Mouse (Mus musculus) intestine, embryonic 14.5 days (tissue): ENCODE results near the gene Stambpl1. TPM values are rescaled to one million over a fixed set of nuclear protein-coding genes. Genes with fewer than 3 reads are reported as not detected.

ENCODE experiments used
- ATAC-seq: fragments of 200-750 bp; cut with Nextera tagmentation; replicated peaks from 2 replicates; pipeline ENCODE4 v1.8.0; 2017; ENCODE audit warnings: low read depth, moderate number of reproducible peaks, moderate TSS enrichment, moderate library complexity; ENCODE audit not compliant: low FRiP score, low TSS enrichment
- DNase-seq: peaks from one replicate; pipeline ENCODE4 v3.0.0-alpha.2; 2018; ENCODE audit warnings: low spot score
- H3K27ac ChIP-seq: fragments of 300-500 bp; sonication (generic); 2 replicates; pipeline ENCODE4 v1.5.1; 2014; ENCODE audit warnings: low read depth, mild to moderate bottlenecking, control low read depth
- H3K27me3 ChIP-seq: fragments of 300-500 bp; sonication (generic); replicated peaks from 2 replicates; pipeline ENCODE4 v1.6.1; 2014; ENCODE audit warnings: low read length, control low read depth; ENCODE audit not compliant: control insufficient read depth, insufficient read depth
- H3K36me3 ChIP-seq: fragments of 300-500 bp; sonication (generic); 2 replicates; pipeline ENCODE4 v1.6.1; 2014; ENCODE audit warnings: low read length, control low read depth; ENCODE audit not compliant: control insufficient read depth, insufficient read depth
- H3K4me1 ChIP-seq: fragments of 300-500 bp; sonication (generic); replicated peaks from 2 replicates; pipeline ENCODE4 v1.6.1; 2014; ENCODE audit warnings: low read length, control low read depth, mixed read lengths; ENCODE audit not compliant: control insufficient read depth, insufficient read depth
- H3K4me2 ChIP-seq: fragments of 300-500 bp; sonication (generic); 2 replicates; pipeline ENCODE4 v1.6.1; 2014; ENCODE audit warnings: low read length
- H3K4me3 ChIP-seq: fragments of 300-500 bp; sonication (generic); 2 replicates; pipeline ENCODE4 v1.5.1; 2014; ENCODE audit warnings: low read depth, low read length, control low read depth, mixed read lengths
- H3K9ac ChIP-seq: fragments of 300-500 bp; sonication (generic); 2 replicates; pipeline ENCODE4 v1.6.1; 2014; ENCODE audit warnings: mild to moderate bottlenecking, low read length
- H3K9me3 ChIP-seq: fragments of 300-500 bp; sonication (generic); 2 replicates; pipeline ENCODE4 v1.6.1; 2016; ENCODE audit warnings: low read length, control low read depth; ENCODE audit not compliant: control insufficient read depth
- WGBS: fragments of 180-500 bp; shearing (Covaris S2); extraction: QIAGEN DNeasy Blood & Tissue Kit; methylation state at CpG from one replicate; pipeline ENCODE4 v1.1.7; 2014; 5-methylcytosine and 5-hydroxymethylcytosine counted together
- polyA plus RNA-seq: library from polyadenylated mRNA; unstranded; fragments of >200 nt; fragmentation: Nextera tagmentation; extraction: Ambion mirVana; gene quantifications from 2 replicates; pipeline ENCODE4 v1.2.1, GENCODE M21; 2014

Stambpl1 gene
- polyA plus RNA-seq, 1 experiment from 2014 or later: 17.0 TPM

- Histone ChIP-seq H3K9me3 (no peaks in the 10 kb centered on the region), H3K4me3 (no peak overlapping the region), H3K4me1 (no peaks in the 10 kb centered on the region; the same call in 1 of the 2 replicates), H3K27me3 (0 out of 2 replicates have a peak, but pooled peaks cover 7% of the 10 kb centered on the region), H3K36me3 (no peaks in the 10 kb centered on the region), H3K27ac (no peak overlapping the region), H3K4me2 (no peak overlapping the region), H3K9ac (no peak overlapping the region)
- WGBS: 76% methylated on average over 13 of the region's 13 CpGs
- DNase-seq (no peak), ATAC-seq (no peak)
Measured at GRCm38 (mm10) chr19:34287656-34288415, 95.8 kb downstream of the Stambpl1 start.

- no peak overlapping the region for H3K9ac ChIP-seq
- no peak for DNase-seq
- H3K36me3 ChIP-seq: no peaks in the 10 kb centered on the region
- H3K4me1 ChIP-seq: no peaks in the 10 kb centered on the region; the same call in 1 of the 2 replicates
- H3K27me3 ChIP-seq: 0 out of 2 replicates have a peak, but pooled peaks cover 7% of the 10 kb centered on the region
- H3K4me3 ChIP-seq: no peak overlapping the region
- H3K9me3 ChIP-seq: no peaks in the 10 kb centered on the region
- 92% methylated on average over 1 of the region's 1 CpGs for WGBS
- no peak overlapping the region for H3K27ac ChIP-seq
- no peak for ATAC-seq
- no peak overlapping the region for H3K4me2 ChIP-seq
Measured at GRCm38 (mm10) chr19:34288696-34289095, 96.7 kb downstream of the Stambpl1 start.

Other genes with a start within 250 kb of the Stambpl1 start
- not detected in 2 replicates for gene Lipf, start 231.0 kb upstream of the Stambpl1 start, polyA plus RNA-seq
- not detected in 2 replicates for gene Lipk, start 183.9 kb upstream of the Stambpl1 start, polyA plus RNA-seq
- 0.19 TPM in 1 of 2 replicates, not detected in the other for gene Lipn, start 124.9 kb upstream of the Stambpl1 start, polyA plus RNA-seq
- gene Lipm, start 91.3 kb upstream of the Stambpl1 start, polyA plus RNA-seq: not detected in 2 replicates
- 0.94 and 1.6 TPM in 2 replicates for gene Ankrd22, start 26.2 kb upstream of the Stambpl1 start, polyA plus RNA-seq
- gene Acta2, start 63.4 kb downstream of the Stambpl1 start, polyA plus RNA-seq: 1,786 and 2,002 TPM in 2 replicates
- gene Fas, start 98.4 kb downstream of the Stambpl1 start, polyA plus RNA-seq: 2.0 and 2.7 TPM in 2 replicates